Mouse (Mus musculus) spleen, postnatal 10 days (tissue): ENCODE measurements around the gene Itga5.
A peak's percentile ranks its signal among the peaks of the same experiment; 100 is the strongest.
"Not testable (repeated sequence)": the region's sequence is repeated elsewhere in the genome, so short reads cannot be mapped to it uniquely, and the experiment has no call there.

Source experiments
- DNase-seq, 2 experiments: peaks; one replicate each; pipeline ENCODE4 v3.0.0; 2021 to 2022; ENCODE audit warnings: low spot score in 2 of 2

The Itga5 gene

DNA sequence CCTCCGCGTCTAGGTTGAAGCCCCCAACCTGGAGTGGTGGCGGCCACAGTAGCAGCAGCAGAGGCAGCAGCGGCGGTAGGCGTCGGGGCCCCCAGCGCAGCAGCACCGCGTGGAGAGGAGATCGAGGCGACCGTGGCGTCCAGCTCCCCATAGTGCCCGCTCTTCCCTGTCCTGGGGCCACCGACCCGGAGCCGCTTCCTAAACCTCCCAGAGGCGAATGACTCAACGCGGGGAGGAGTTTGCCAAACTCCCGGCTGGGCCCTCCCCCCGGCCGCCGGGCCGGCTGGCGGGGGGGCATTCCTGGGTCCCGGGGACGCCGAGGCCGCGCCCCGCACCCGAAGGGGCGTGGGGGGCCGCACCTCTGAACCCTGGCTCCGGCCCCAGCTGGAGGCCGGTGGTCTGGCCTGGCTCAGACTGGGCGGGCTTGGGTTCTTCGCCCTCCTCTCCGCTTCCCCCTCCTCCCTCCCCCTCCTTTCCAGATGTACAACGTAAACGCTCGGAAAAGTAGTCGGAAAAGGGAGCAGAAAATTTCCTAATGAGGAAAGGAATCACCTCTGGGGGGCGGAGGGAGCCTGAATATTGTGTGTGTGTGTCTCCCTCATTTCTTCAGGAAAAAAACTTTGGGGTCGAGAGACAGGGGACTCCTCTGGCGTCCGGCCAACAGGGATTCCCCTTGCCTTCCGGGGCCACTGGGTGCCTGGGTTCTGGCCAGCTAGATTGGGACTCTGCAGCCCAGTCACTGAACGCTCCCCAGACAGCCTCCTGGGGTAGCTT, at the start of gene Itga5:
Itga5 (minus strand) TSS at position 388 of the 774 bp plus-strand sequence.
- peak in 1 of 2 experiments; percentile 45 for DNase-seq

DNA sequence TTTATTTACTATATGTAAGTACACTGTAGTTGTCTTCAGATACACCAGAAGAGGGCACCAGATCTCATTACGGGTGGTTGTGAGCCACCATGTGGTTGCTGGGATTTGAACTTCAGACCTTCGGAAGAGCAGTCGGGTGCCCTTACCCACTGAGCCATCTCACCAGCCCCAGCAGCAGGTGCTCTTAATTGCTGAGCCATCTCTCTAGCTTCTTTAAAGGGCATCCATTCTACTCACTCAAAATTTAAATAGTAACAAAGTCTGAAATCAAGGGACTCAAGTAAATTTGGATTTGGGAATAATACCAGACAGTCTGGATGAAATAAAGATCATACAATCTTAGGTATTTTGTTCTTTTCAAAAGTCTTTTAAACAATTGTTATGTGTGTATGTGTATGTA, 39.0 kb upstream of the Itga5 start:
- DNase-seq: not testable (repeated sequence)

GRCm38 (mm10) chr15:103401361-103401760, 34.8 kb upstream of the Itga5 start:
- DNase-seq: no peak

- DNase-seq: no peak
Measured at GRCm38 (mm10) chr15:103393577-103393976, 27.0 kb upstream of the Itga5 start.

GRCm38 (mm10) chr15:103388556-103389145, 22.1 kb upstream of the Itga5 start:
- no peak for DNase-seq

GRCm38 (mm10) chr15:103383771-103384488, 17.4 kb upstream of the Itga5 start:
- no peak for DNase-seq

DNA sequence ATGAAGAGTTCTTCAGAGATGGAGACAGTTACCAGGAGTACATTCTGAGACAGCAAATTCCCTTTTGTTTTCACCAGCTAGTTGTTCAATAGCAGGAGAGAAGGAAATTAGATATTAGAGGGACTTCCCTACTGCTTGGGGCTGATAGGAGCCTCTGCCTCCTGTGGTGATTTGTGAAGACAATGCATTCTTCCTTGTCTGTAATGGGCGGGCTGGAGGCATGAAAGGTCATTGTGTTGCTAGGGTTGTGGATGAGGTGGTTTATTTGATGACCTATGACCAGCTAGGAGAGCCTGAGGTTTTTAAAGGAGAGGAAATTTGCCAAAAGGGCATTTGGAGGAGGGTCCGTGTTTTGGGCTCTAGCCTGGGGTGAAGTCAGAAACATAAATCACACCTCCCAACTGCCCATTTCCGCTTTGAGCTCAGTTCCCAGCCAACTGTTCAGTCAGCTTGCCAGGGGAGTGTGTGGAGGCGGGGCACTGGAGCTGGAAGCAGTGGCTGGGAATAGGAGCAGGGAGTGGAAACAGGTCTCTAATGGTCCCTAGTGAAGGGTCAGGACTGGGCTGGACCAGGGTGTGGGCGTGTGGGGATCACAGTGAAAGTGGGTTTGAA, 16.3 kb upstream of the Itga5 start:
- no peak for DNase-seq

- DNase-seq: no peak
Measured at GRCm38 (mm10) chr15:103382075-103382474, 15.5 kb upstream of the Itga5 start.

DNA sequence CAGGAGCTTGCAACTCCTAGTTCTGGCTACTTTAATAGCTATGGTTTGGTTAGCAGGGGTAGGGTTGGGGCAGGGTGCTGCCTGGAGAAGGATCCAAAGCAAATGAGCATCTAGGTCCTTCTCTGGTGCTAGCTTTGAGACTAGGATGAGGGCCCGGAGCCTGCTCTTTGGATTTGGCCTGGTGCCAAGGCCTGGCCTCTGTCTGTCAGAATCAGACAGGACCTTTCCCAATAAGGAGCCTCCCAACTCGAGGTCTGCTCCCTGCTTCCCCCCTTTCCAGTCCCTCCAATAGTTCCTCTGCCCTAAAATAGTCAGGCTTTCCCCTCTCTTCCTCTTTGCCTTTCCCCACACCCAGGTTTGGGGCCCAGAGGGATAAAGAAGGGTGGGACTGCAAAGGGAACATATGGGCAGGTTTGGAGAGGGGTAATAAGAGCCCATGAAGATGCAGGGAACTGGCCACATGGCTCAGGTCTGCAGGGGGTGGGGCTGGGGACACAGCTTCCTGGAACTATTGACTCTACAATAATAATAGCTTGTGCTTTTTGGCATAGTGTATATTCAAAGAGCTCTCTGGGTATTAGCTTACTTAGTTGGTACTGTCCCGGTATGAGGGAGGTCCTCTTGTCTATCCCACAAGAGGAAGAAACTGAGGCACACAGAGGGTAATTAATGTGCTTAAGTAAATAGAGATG, 12.2 kb upstream of the Itga5 start:
- no peak for DNase-seq

GRCm38 (mm10) chr15:103377752-103378664, 11.4 kb upstream of the Itga5 start:
- DNase-seq: no peak

DNA sequence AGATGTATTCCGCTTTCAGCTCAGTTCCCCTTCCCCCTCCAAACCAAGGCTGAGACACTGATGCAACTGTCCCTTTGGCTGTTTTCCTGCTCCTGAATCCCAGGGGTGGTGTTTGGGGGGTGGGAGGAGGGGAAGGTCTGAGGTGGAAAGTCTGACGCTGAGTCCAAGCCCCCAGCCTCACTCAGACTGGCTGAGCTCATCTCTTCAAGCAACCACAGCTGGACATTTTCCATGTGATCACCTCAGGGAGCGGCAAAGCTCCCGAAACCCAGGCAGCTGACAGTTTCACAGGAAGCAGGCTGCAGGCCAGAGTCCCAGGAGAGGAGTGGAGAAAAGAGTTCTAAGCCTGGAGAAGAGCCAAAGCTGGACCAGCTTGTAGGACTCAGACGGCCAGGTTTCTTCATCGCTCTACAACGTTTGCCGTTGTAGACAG, 10.3 kb upstream of the Itga5 start:
- DNase-seq: no peak

DNA sequence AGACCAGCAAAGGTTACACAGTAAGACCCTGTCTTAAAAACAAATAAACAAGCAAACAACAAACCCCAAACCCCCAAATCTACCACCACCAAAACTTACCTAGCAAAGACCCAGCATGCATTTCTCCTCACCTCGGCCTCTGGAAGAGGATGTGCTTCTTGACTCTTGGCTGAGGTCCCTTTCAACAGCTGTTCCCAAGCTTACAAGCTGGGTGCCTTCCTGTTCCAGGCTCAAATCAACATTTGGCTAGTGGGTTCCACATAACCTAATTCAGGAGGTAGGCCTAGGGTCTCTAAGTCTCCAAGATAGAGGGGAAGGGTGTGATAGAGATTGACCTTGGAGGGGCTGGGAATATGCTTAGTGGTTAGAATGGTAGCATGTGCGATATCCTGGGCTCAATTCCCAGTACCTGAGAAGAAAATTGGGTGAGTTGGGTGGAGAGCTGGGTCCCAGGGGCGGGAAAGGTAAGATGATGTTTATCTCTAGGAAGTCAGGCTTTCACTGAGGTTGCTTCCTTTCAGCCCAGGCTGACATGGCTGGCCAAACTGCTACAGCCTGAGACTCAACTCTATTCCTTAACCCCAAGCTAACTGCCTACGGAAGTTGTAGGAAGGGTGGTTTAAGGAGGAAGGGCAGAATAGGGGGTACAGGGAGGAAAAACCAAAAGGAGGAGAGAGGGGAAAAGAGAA, 8.7 kb upstream of the Itga5 start:
- DNase-seq: no peak

- DNase-seq: no peak
Measured at GRCm38 (mm10) chr15:103372461-103372860, 5.9 kb upstream of the Itga5 start.

- DNase-seq: no peak
Measured at GRCm38 (mm10) chr15:103371741-103372140, 5.2 kb upstream of the Itga5 start.

- DNase-seq: no peak
Measured at GRCm38 (mm10) chr15:103371208-103371607, 4.6 kb upstream of the Itga5 start.

DNA sequence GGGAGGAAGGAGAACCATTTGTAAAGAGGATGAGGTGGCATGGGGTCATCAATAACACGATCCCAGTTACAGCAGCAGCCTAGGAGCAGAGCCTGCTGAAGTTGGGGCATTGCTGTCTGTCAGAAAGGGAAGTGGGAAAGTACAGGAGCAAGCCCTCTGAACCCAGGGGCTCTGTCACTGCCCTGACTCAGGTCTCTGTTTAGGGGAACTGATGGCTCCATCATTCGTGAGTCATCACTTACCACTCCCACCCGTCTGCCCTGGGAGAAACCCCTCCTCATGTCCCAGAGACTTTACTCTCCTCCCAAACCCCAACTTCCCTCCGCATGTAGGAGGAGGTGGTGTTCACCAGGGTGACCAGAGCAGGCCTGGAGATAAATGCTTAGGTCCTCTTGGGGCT, 3.9 kb upstream of the Itga5 start:
- no peak for DNase-seq

DNA sequence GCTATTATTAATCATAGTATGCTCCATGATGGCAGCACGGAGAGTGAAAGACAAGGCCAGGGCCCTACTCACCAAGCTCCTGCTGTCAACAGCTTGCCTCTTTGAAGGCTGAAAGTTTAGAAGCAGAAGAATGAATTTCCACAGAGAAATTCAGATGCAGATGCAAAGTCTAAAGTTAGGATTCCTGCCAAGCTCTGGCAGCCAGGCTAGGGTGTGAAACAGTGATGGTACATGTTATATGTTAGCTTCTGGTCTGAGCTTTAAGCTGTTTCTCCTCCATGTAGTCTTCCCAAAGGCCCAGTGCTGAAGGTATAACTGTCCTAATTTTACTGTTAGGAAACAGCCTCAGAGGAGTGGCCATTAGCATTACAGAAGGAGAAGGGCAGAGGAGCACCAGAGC, 2.6 kb upstream of the Itga5 start:
- no peak for DNase-seq

DNA sequence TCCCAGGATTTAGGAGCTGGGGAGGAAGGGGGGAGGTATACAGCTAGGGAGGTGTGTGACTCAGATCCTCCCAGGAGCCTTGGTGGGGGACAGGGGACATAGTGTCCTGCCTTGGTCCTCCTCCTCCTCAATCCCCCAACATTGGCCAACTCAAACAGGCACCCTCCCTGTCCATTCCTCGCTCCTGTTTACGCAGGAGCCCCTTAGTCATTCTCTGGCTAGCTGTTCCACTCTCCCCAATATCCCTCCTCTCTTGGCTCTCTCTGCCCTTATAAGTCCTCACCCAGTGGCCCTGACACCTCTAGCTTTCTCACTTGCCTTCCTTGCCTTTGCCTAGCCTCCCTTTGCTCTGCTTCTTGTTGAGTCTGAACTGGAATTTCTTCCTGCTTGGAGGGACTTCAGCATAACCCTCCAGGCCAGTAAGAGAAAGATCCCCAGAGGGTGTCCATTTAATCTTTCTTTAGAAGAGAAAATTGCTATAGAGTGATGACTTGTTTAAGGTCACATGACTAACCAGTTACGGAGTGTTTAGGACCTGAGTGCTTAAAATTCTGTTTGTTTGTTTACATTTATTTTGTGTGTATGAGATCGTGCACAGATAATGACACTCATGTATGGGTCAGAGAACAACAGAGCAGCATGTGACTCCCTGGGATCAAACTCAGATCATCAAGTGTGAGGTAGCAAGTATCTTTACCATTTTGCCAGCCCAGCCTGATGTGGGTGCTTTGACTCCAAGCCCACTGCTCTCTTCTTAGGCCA, 1.8 kb upstream of the Itga5 start:
- DNase-seq: no peak
